Mouse (Mus musculus) left cerebral cortex, adult 2 months (tissue): ENCODE data around the gene Iqsec1. TPM values are rescaled to one million over a fixed set of nuclear protein-coding genes. Genes with fewer than 3 reads are reported as not detected.
A peak's percentile ranks its signal among the peaks of the same experiment; 100 is the strongest.
"Not testable (repeated sequence)": the region's sequence is repeated elsewhere in the genome, so short reads cannot be mapped to it uniquely, and the experiment has no call there.

Source experiments
- DNase-seq, 2 experiments: peaks; one replicate each; pipeline ENCODE4 v3.0.0; 2021 to 2022; ENCODE audit warnings: low spot score in 2 of 2, mixed read lengths in 1 of 2; ENCODE audit errors: extremely low spot score in 1 of 2
- H3K27ac ChIP-seq: fragments of 200-600 bp; 2 replicates; pipeline ENCODE4 v1.8.1; 2022
- H3K4me3 ChIP-seq: fragments of 200-600 bp; 2 replicates; pipeline ENCODE4 v1.8.1; 2022
- CTCF ChIP-seq: fragments of 200-600 bp; IDR thresholded peaks from 2 replicates; pipeline ENCODE4 v1.8.1; 2022; ENCODE audit warnings: antibody characterized with exemption, mild to moderate bottlenecking, moderate library complexity
- intact Hi-C: fragments of 180-260 bp; cut with DNase I; formaldehyde crosslinking; loops from one replicate; pipeline ENCODE4 v1.15.1; 2025
- total RNA-seq, 2 experiments: library from RNA; stranded (reverse); gene quantifications; 2 replicates each; pipeline ENCODE4 v1.2.3; 2021

Gene Iqsec1
- total RNA-seq, 2 experiments from 2014 or later: 369 to 377 TPM

DNA sequence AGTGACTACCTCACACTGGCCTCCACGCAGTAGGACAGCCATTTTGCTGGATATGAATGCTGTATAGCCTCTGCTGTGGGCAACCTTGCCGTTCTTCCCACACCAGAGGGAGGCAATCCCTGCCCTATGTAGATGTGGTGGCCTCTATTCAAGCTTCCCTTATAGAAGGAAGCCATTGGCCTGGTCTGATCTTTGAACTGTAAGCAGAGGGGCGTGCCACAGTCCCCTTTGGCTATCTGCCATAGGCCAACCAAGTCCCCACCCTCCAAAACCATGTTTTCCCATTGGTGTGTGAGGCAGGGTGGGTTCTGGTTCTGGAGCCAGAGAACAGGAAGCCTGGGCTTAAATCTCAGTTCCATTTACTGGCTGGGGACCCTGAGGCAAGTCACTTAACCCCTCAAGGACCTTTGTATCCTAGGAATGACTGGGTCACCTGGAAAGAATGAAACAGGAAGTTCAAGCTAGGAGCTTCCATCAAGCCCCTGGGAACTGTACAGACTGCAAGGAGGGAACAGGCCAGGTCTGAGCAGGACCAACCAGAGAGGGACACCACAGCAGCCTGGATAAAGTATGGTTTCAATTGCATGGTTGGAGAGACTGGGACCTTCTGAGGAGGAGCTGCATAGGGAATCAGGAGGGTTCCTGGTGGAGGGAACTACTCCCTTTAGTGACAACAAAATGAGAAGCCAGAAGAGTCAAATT is 304.5 kb downstream of the Iqsec1 start:
- Histone ChIP-seq H3K4me3 (no peak overlapping the region), H3K27ac (no peak overlapping the region; the same call in 1 of the 2 replicates)
- intact Hi-C loops: no loop called here
- DNase-seq: no peak
- no peak for TF ChIP-seq CTCF

GRCm38 (mm10) chr6:90680401-90680800 is 308.1 kb downstream of the Iqsec1 start:
- Histone ChIP-seq H3K27ac (no peak overlapping the region), H3K4me3 (no peak overlapping the region)
- TF ChIP-seq CTCF: no peak
- intact Hi-C loops: no loop called here
- no peak for DNase-seq

- no peak overlapping the region for H3K4me3 ChIP-seq
- peak overlapping the region; percentile 8; the same call in 1 of the 2 replicates for H3K27ac ChIP-seq
- DNase-seq: no peak
- intact Hi-C loops: no loop called here
- no peak for TF ChIP-seq CTCF
Measured at GRCm38 (mm10) chr6:90678759-90679158, 309.7 kb downstream of the Iqsec1 start.

GRCm38 (mm10) chr6:90668693-90669092 is 319.8 kb downstream of the Iqsec1 start:
- H3K27ac ChIP-seq: no peak overlapping the region
- DNase-seq: no peak
- intact Hi-C loops: loop anchor here (10.0 kb wide), 1 partner anchor 466 kb away; no protein-coding TSS in a partner anchor
- no peak for TF ChIP-seq CTCF
- H3K4me3 ChIP-seq: no peak overlapping the region

DNA sequence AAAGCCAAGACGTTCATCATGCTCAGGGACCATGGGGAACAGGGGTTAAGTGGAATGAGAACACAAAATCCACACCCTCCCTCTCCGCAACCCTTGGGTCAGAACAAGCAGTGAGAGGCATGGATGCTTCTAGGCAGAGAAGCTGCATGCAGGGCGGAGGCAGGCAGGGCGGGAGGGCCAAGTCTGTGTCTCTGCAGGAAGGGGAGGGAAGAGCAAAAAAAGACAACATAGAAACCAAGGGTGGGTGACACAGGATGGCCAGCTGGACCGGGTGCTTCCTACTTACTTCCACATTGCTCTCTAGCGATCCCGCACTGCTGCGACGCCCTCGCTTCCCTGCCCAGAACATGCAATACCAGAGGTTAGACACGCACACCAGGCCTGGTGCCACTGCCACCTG is 324.7 kb downstream of the Iqsec1 start:
- TF ChIP-seq CTCF: no peak
- intact Hi-C loops: loop anchor here (10.0 kb wide), 1 partner anchor 471 kb away; no protein-coding TSS in a partner anchor

DNA sequence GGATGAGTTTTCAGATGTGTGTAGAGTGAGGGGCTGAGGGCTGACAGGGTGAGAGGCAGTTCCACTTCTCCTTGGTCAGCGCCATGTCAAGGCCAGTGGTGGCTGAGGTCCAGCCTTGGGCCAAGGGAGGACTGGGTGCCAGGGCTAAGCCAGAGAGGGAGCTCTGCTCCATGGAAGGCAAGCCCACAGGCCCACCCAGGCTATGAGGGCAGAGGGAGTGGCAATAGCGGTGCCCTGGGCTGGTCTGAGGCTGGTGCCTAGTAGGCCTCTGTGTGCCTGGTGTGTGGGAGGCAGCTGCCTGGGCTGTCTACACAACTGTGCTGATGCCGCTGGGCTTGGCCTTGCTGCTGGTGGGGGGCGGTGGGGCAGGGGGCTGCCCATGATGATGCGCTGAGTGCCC is 326.3 kb downstream of the Iqsec1 start:
- intact Hi-C loops: loop anchor here (10.0 kb wide), 1 partner anchor 473 kb away; no protein-coding TSS in a partner anchor
- Histone ChIP-seq H3K4me3 (no peak overlapping the region), H3K27ac (no peak overlapping the region)
- DNase-seq: no peak
- no peak for TF ChIP-seq CTCF

More for the DNA sequence above, 324.7 kb downstream of the Iqsec1 start:
- H3K27ac ChIP-seq: no peak overlapping the region
- H3K4me3 ChIP-seq: no peak overlapping the region
- DNase-seq: no peak

DNA sequence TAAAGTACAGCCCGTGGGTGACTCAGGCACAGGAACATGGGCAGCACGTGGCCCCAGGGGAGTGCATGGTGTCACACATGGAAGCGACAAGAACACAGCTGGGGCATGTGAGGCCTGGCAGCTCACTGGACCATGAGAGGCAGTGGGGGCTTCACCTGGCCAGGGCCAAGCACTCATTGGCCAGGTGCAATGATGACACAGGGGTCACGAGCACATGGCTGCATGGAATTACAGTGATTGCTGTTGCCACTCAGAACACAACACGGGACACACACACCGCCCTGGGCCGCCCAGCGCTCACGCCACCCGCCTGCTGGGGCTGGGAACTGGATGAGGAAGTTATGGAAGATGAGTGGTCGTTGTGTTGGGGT is 327.5 kb downstream of the Iqsec1 start:
- H3K4me3 ChIP-seq: no peak overlapping the region

GRCm38 (mm10) chr6:90660398-90661028 is 328.0 kb downstream of the Iqsec1 start:
- intact Hi-C loops: loop anchor here (10.0 kb wide), 1 partner anchor 474 kb away; no protein-coding TSS in a partner anchor
- no peak overlapping the region for H3K27ac ChIP-seq

More for the DNA sequence above, 327.5 kb downstream of the Iqsec1 start:
- TF ChIP-seq CTCF: no peak
- intact Hi-C loops: loop anchor here (10.0 kb wide), 1 partner anchor 474 kb away; no protein-coding TSS in a partner anchor
- H3K27ac ChIP-seq: no peak overlapping the region
- DNase-seq: no peak

GRCm38 (mm10) chr6:90659913-90660312 is 328.6 kb downstream of the Iqsec1 start:
- Histone ChIP-seq H3K4me3 (no peak overlapping the region), H3K27ac (no peak overlapping the region)
- no peak for TF ChIP-seq CTCF
- no peak for DNase-seq
- intact Hi-C loops: loop anchor here (10.0 kb wide), 1 partner anchor 475 kb away; no protein-coding TSS in a partner anchor

More at GRCm38 (mm10) chr6:90660398-90661028, 328.0 kb downstream of the Iqsec1 start:
- no peak overlapping the region for H3K4me3 ChIP-seq
- no peak for TF ChIP-seq CTCF
- DNase-seq: no peak

- peak; percentile 51 for TF ChIP-seq CTCF
- intact Hi-C loops, DNase-seq, H3K27ac ChIP-seq, H3K4me3 ChIP-seq: not testable (repeated sequence)
Measured at GRCm38 (mm10) chr6:90656344-90656850, 332.1 kb downstream of the Iqsec1 start.

- peak in 1 of 2 experiments; percentile 40 for DNase-seq
- Histone ChIP-seq H3K27ac (no peak overlapping the region), H3K4me3 (no peak overlapping the region)
- intact Hi-C loops: loop anchor here (2.0 kb wide), 1 partner anchor 75 kb away; no protein-coding TSS in a partner anchor
- peak; percentile 77 for TF ChIP-seq CTCF
Measured at GRCm38 (mm10) chr6:90653736-90654135, 334.7 kb downstream of the Iqsec1 start.

- no peak for TF ChIP-seq CTCF
- Histone ChIP-seq H3K27ac (no peak overlapping the region), H3K4me3 (no peak overlapping the region)
- intact Hi-C loops: no loop called here
- no peak for DNase-seq
Measured at GRCm38 (mm10) chr6:90650634-90651033, 337.9 kb downstream of the Iqsec1 start.
